Mouse (Mus musculus) heart, embryonic 12.5 days (tissue): Measurements from ENCODE around the gene Ptgds. TPM values are rescaled to one million over a fixed set of nuclear protein-coding genes. Genes with fewer than 3 reads are reported as not detected.
A peak's percentile ranks its signal among the peaks of the same experiment; 100 is the strongest.

ENCODE experiments used
- ATAC-seq: fragments of 200-750 bp; cut with Nextera tagmentation; 2 replicates; pipeline ENCODE4 v1.8.0; 2017; ENCODE audit warnings: moderate TSS enrichment, moderate library complexity; ENCODE audit not compliant: insufficient number of reproducible peaks, low FRiP score
- H3K27ac ChIP-seq: fragments of 300-500 bp; sonication (generic); 2 replicates; pipeline ENCODE4 v1.5.1; 2016; ENCODE audit warnings: mild to moderate bottlenecking, moderate library complexity; ENCODE audit not compliant: poor library complexity, severe bottlenecking
- H3K27me3 ChIP-seq: fragments of 300-500 bp; sonication (generic); replicated peaks from 2 replicates; pipeline ENCODE4 v1.6.1; 2016; ENCODE audit warnings: mild to moderate bottlenecking, moderate library complexity
- H3K36me3 ChIP-seq: fragments of 300-500 bp; sonication (generic); 2 replicates; pipeline ENCODE4 v1.6.1; 2016; ENCODE audit warnings: mild to moderate bottlenecking, moderate library complexity
- H3K4me1 ChIP-seq: fragments of 300-500 bp; sonication (generic); replicated peaks from 2 replicates; pipeline ENCODE4 v1.6.1; 2016; ENCODE audit warnings: mild to moderate bottlenecking
- H3K4me2 ChIP-seq: fragments of 300-500 bp; sonication (generic); 2 replicates; pipeline ENCODE4 v1.6.1; 2016; ENCODE audit warnings: mild to moderate bottlenecking, moderate library complexity
- H3K4me3 ChIP-seq: fragments of 300-500 bp; sonication (generic); 2 replicates; pipeline ENCODE4 v1.5.1; 2016; ENCODE audit warnings: mild to moderate bottlenecking
- H3K9ac ChIP-seq: fragments of 300-500 bp; sonication (generic); 2 replicates; pipeline ENCODE4 v1.6.1; 2016; ENCODE audit warnings: mild to moderate bottlenecking, moderate library complexity
- H3K9me3 ChIP-seq: fragments of 300-500 bp; sonication (generic); replicated peaks from 2 replicates; pipeline ENCODE4 v1.6.1; 2016; ENCODE audit warnings: mild to moderate bottlenecking, moderate library complexity
- WGBS: fragments of 180-500 bp; shearing (Covaris S2); methylation state at CpG from one replicate; pipeline ENCODE4 v1.1.7; 2016; 5-methylcytosine and 5-hydroxymethylcytosine counted together
- polyA plus RNA-seq: library from polyadenylated mRNA; unstranded; fragments of >200 nt; fragmentation: Nextera tagmentation; extraction: Ambion mirVana; gene quantifications from 2 replicates; pipeline ENCODE4 v1.2.1, GENCODE M21; 2016

The Ptgds gene
- polyA plus RNA-seq: 2.4 and 2.6 TPM in 2 replicates

- Histone ChIP-seq H3K36me3 (no peaks in the 10 kb centered on the region), H3K4me3 (no peak within 1 kb of the TSS), H3K4me2 (no peak within 1 kb of the TSS), H3K27ac (no peak within 1 kb of the TSS), H3K27me3 (no peaks in the 10 kb centered on the region; the same call in 1 of the 2 replicates), H3K9me3 (no peaks in the 10 kb centered on the region), H3K4me1 (peaks cover 32% of the 10 kb centered on the region), H3K9ac (no peak within 1 kb of the TSS)
- WGBS: 33% methylated on average over 6 of the region's 6 CpGs
- no peak for ATAC-seq
Observed at GRCm38 (mm10) chr2:25469969-25470368, at the start of gene Ptgds. Gene Ptgds, minus strand, starts transcription at chr2:25470046.

DNA sequence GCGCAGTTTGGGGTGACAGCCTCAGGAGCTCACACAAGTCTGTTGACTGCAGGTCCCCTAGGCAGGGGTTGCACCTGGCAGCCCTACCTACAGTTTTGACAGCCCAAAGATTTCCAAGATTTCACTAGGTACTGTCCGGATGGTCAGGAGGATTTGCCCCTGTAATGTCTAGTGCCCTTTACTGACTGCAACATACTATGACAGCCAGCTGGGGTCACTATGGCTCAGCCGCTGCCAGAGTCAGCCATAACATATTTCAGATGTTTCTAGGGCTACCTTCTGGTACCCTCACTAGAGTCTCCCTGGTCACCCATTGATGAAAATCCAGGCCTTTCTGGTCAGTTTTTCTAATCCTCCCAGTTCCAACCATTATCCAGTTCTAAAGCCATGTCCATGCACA is 40.1 kb upstream of the Ptgds start:
- no peak overlapping the region for H3K4me2 ChIP-seq
- H3K4me3 ChIP-seq: no peak overlapping the region
- no peak overlapping the region for H3K9ac ChIP-seq
- H3K27me3 ChIP-seq: no peaks in the 10 kb centered on the region
- WGBS: 73% methylated on average over 3 of the region's 3 CpGs
- no peak overlapping the region for H3K27ac ChIP-seq
- H3K9me3 ChIP-seq: no peaks in the 10 kb centered on the region
- peaks cover 9% of the 10 kb centered on the region for H3K36me3 ChIP-seq
- no peak for ATAC-seq
- H3K4me1 ChIP-seq: no peaks in the 10 kb centered on the region

GRCm38 (mm10) chr2:25506964-25507363 is 37.1 kb upstream of the Ptgds start:
- no peak for ATAC-seq
- Histone ChIP-seq H3K36me3 (peaks cover 32% of the 10 kb centered on the region), H3K4me3 (no peak overlapping the region), H3K9me3 (no peaks in the 10 kb centered on the region), H3K9ac (no peak overlapping the region), H3K27me3 (no peaks in the 10 kb centered on the region), H3K4me2 (no peak overlapping the region), H3K4me1 (peaks cover 2% of the 10 kb centered on the region), H3K27ac (no peak overlapping the region)
- WGBS: 35% methylated on average over 5 of the region's 5 CpGs

GRCm38 (mm10) chr2:25505860-25506259 is 36.0 kb upstream of the Ptgds start:
- ATAC-seq: no peak
- Histone ChIP-seq H3K9ac (no peak overlapping the region), H3K4me2 (no peak overlapping the region), H3K27ac (no peak overlapping the region), H3K4me1 (peaks cover 10% of the 10 kb centered on the region), H3K9me3 (no peaks in the 10 kb centered on the region), H3K36me3 (peaks cover 32% of the 10 kb centered on the region), H3K4me3 (no peak overlapping the region), H3K27me3 (no peaks in the 10 kb centered on the region)
- 84% methylated on average over 4 of the region's 4 CpGs for WGBS

DNA sequence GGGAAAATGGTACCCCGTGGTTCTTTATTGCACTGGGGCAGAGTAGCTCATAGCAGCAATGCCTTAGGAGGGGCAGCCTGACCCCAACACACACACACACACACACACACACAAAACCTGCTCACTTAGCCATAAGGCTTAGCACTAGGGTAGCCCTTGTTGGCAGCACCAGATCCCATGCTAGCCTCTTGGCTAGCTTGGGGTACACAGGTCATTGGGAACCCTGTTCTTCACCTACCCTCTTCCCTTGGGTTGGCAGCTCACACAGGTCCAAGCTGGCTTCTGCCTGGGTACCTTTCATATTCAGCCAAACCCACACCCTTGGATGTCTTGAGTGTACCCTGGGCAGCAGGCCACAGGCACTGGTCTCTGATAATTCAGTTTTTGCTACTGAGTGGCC is 35.2 kb upstream of the Ptgds start:
- WGBS: 78% methylated on average over 1 of the region's 1 CpGs
- H3K27me3 ChIP-seq: no peaks in the 10 kb centered on the region
- H3K9ac ChIP-seq: no peak overlapping the region
- H3K4me3 ChIP-seq: no peak overlapping the region
- H3K27ac ChIP-seq: no peak overlapping the region
- no peaks in the 10 kb centered on the region for H3K9me3 ChIP-seq
- peaks cover 13% of the 10 kb centered on the region for H3K4me1 ChIP-seq
- peaks cover 32% of the 10 kb centered on the region for H3K36me3 ChIP-seq
- H3K4me2 ChIP-seq: no peak overlapping the region
- ATAC-seq: no peak

GRCm38 (mm10) chr2:25504538-25504937 is 34.7 kb upstream of the Ptgds start:
- peaks cover 15% of the 10 kb centered on the region for H3K4me1 ChIP-seq
- ATAC-seq: no peak
- no peaks in the 10 kb centered on the region for H3K9me3 ChIP-seq
- H3K36me3 ChIP-seq: peaks cover 32% of the 10 kb centered on the region
- WGBS: 91% methylated on average over 19 of the region's 19 CpGs
- no peak overlapping the region for H3K9ac ChIP-seq
- H3K27me3 ChIP-seq: no peaks in the 10 kb centered on the region
- no peak overlapping the region for H3K4me2 ChIP-seq
- no peak overlapping the region for H3K27ac ChIP-seq
- no peak overlapping the region for H3K4me3 ChIP-seq

GRCm38 (mm10) chr2:25502726-25503125 is 32.9 kb upstream of the Ptgds start:
- H3K4me3 ChIP-seq: no peak overlapping the region
- 80% methylated on average over 3 of the region's 3 CpGs for WGBS
- H3K9ac ChIP-seq: 0 out of 2 replicates have a peak overlapping the region, but pooled peaks have one; percentile 17
- H3K27me3 ChIP-seq: no peaks in the 10 kb centered on the region
- H3K4me2 ChIP-seq: no peak overlapping the region
- H3K27ac ChIP-seq: no peak overlapping the region
- no peaks in the 10 kb centered on the region for H3K9me3 ChIP-seq
- H3K36me3 ChIP-seq: peaks cover 32% of the 10 kb centered on the region
- peaks cover 22% of the 10 kb centered on the region for H3K4me1 ChIP-seq
- ATAC-seq: no peak

GRCm38 (mm10) chr2:25501593-25502486 is 32.0 kb upstream of the Ptgds start, which contains the start of gene C8g:
Gene C8g, minus strand, starts transcription at chr2:25501719.
- peaks cover 32% of the 10 kb centered on the region for H3K36me3 ChIP-seq
- WGBS: 75% methylated on average over 20 of the region's 20 CpGs
- no peaks in the 10 kb centered on the region for H3K9me3 ChIP-seq
- peak within 1 kb of the TSS; percentile 60 for H3K27ac ChIP-seq
- H3K9ac ChIP-seq: peak within 1 kb of the TSS; percentile 96
- H3K4me3 ChIP-seq: peak within 1 kb of the TSS; percentile 94
- no peaks in the 10 kb centered on the region for H3K27me3 ChIP-seq
- H3K4me1 ChIP-seq: peaks cover 22% of the 10 kb centered on the region
- H3K4me2 ChIP-seq: peak within 1 kb of the TSS; percentile 97
- ATAC-seq: no peak

- H3K9me3 ChIP-seq: no peaks in the 10 kb centered on the region
- peaks cover 31% of the 10 kb centered on the region for H3K36me3 ChIP-seq
- peak; percentile 88 for ATAC-seq
- peak within 1 kb of the TSS; percentile 97 for H3K4me2 ChIP-seq
- peak within 1 kb of the TSS; percentile 94 for H3K4me3 ChIP-seq
- H3K27me3 ChIP-seq: no peaks in the 10 kb centered on the region
- peaks cover 22% of the 10 kb centered on the region for H3K4me1 ChIP-seq
- H3K9ac ChIP-seq: peak within 1 kb of the TSS; percentile 96
- peak within 1 kb of the TSS; percentile 60 for H3K27ac ChIP-seq
- under 1% methylated on average over 41 of the region's 44 CpGs for WGBS
Observed at GRCm38 (mm10) chr2:25500576-25501405, 30.9 kb upstream of the Ptgds start, which contains the start of gene Fbxw5. Gene Fbxw5, plus strand, starts transcription at chr2:25500750.

GRCm38 (mm10) chr2:25500071-25500575 is 30.3 kb upstream of the Ptgds start:
- no peak overlapping the region for H3K27ac ChIP-seq
- peak overlapping the region; percentile 65 for H3K9ac ChIP-seq
- peak overlapping the region; percentile 94 for H3K4me3 ChIP-seq
- H3K9me3 ChIP-seq: no peaks in the 10 kb centered on the region
- no peaks in the 10 kb centered on the region for H3K27me3 ChIP-seq
- peak overlapping the region; percentile 97 for H3K4me2 ChIP-seq
- peaks cover 22% of the 10 kb centered on the region for H3K4me1 ChIP-seq
- peaks cover 25% of the 10 kb centered on the region for H3K36me3 ChIP-seq
- 70% methylated on average over 6 of the region's 6 CpGs for WGBS
- 0 out of 2 replicates have a peak, but pooled peaks have one; percentile 3 for ATAC-seq
